Mouse (Mus musculus): ENCODE results near the gene Ankfn1. TPM values are rescaled to one million over a fixed set of nuclear protein-coding genes. Genes with fewer than 3 reads are reported as not detected.

Gene Ankfn1
- not detected in 2 replicates for total RNA-seq (2014; fragmentation: Nextera tagmentation)
- total RNA-seq (2017): not detected in 2 replicates

DNA sequence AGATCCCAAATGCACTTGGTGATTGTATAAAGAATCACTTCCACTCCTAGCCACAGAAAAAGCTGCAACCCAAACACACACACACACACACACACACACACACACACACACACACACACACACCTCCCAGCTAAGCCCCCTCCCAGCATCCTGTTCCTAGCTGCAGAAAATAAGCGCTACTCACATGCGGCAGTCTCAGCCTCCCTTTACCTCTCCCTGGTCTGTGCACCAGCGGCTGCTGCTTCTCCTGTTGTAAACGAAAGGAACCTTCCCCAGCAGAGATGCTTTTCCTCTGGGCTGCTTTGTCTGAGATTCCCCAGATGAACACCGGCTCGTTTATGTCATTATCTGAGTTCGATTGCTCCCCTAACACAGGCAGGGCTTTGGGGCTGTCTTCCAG is at the start of gene Ankfn1:
Gene Ankfn1 (minus strand): TSS at position 223 of the 400 bp plus-strand sequence.
- ATAC-seq (replicated peaks; ENCODE audit: poor library complexity, severe bottlenecking): no peak

DNA sequence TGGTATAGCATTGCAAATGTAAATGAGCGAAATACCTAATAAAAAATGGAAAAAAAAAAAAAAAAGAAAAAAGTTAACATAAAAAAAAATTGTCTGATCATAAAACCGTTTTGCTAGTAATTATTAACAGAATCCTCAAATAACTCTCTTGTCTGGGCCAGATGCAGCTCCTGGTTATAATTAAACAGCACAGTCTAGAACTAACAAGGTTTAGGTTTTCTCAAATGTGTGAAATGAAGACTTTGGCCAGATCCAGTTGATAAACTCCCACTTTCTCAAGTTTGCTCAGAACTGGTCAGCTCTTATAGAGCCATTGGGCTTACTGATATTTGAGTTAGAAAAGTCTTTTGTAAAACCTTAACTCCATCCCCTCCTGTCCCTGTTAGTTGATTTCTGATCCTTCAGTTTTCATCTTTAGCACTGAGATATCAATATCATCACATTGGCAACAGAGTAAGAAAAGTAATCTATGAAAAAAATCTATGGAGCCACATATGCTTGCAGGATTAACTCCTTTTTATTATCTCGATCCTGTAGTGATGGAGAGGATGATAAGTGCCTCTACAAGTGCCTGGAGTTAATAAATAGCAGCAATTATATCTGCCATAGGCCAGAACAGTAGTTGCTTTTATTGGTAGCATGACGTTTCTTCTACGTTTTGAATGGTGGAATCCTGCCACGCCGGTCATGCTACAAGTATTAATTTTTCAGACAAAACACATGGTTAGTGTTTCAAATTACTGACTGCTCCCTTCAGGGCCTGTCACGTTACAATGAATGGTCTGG is 46.4 kb upstream of the Ankfn1 start:
- ATAC-seq (replicated peaks; ENCODE audit: poor library complexity, severe bottlenecking): no peak

DNA sequence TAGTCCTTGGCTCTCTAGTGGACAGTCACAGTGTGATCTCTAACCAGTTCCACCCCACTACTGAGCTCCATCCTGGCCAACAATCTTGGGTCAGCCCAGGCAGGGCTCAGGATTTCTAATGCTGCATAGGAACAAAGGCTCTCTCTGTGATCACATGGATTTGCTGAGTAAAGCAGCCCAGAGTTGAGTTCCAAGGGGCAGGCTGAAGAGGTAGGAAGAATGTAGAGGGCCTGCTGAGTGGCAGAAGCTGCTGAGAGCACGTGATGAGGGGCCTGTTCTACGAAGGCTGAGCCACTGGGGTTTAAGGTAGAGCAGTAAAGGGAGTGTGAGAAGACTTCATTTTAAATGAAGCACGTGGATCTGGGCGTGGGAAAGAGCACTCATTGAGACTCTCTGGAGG is 41.1 kb upstream of the Ankfn1 start:
- ATAC-seq (replicated peaks; ENCODE audit: poor library complexity, severe bottlenecking): no peak

DNA sequence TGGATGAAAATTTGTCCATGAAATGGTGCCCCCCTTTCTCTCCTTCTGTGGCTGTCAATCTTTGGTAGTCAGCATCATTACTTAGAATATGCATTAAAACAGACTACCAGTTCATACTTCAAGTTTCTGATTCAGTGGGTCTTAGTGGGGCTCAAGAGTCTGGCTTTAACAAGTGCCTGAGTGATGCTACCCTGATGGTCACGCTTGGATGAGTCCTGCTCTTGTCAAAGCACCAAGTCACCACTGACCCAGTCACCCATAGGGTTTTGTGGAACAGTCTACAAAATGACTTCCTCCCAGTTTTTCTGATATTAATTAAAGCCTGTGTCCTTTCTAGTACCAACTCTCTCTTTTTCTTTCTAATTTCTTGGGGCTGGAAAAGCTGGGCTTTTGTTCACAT is 34.0 kb upstream of the Ankfn1 start:
- ATAC-seq (replicated peaks; ENCODE audit: poor library complexity, severe bottlenecking): no peak

DNA sequence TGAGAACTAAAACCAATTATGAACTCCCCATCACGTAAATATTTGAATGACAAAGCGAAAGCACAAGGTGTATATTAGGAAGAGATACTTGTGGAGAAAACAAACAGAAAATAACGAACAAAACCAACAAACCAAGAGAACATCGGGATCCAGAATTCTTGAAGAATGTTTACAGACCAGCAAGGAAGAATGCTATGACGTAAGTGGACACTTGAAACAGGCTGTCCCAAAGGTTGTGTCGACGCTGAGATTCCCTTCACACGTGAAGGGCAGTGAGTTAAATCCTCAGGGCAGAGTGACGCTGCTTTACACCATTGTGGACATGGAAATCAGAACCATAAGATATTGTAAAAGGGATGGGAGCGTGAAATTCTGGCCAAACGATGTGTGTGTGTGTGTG is 30.5 kb upstream of the Ankfn1 start:
- no peak for ATAC-seq (replicated peaks; ENCODE audit: poor library complexity, severe bottlenecking)

DNA sequence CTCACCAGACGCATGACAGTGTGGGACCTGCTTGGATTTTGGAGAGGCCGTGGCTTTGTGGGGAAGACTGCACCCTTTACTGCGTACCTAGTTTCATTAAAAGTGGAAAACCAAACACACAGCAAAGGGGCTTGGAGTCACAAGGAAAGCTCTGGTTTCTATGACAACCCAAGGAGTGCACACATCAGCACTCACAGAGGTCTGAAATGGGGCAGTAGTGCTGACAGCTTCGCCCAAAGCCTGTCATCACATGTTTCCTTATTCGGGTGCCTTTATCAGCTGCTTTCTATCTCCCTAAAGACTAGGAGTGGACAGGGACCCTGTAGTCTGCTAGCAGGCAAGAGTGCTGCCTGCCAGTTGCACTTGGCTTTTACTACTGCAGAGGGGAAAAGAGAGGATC is 27.4 kb upstream of the Ankfn1 start:
- ATAC-seq (replicated peaks; ENCODE audit: poor library complexity, severe bottlenecking): no peak

DNA sequence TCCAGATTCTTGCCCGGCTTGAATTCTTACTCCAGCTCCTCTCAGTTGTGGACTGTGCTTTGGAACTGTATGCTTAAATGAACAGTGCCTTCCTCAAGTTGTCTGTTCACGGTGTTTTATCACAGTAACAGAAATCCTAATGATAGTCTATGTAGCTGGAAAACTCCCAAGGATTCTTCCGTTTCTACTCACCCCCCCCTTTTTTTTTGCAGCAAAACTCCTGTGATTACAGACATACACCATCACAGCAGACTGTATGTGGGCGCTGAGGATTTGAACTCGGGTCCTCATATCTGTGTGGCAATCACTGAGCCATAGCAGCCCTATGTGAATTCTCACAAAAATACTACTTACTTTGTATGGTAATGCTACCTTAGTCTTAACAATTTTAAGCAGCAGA is 26.5 kb upstream of the Ankfn1 start:
- no peak for ATAC-seq (replicated peaks; ENCODE audit: poor library complexity, severe bottlenecking)

DNA sequence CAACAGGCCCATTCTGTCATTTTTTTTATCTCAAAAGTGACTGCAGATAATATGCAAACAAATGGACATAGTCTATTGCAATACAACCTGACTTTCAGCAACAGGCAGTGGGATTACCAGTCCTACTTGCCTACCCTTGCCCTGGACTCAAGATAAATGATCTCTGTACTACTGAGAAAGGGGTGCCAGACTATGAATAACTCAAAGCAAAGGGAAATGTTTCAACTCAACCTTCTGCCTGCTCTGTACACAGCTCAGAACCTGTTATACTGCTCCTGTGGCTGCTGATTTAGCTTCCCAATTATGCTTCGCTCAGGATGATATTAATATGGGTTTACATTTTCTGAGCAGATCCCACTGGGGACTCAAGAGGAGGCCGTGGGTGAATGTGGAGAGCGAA is 15.3 kb upstream of the Ankfn1 start:
- no peak for ATAC-seq (replicated peaks; ENCODE audit: poor library complexity, severe bottlenecking)

DNA sequence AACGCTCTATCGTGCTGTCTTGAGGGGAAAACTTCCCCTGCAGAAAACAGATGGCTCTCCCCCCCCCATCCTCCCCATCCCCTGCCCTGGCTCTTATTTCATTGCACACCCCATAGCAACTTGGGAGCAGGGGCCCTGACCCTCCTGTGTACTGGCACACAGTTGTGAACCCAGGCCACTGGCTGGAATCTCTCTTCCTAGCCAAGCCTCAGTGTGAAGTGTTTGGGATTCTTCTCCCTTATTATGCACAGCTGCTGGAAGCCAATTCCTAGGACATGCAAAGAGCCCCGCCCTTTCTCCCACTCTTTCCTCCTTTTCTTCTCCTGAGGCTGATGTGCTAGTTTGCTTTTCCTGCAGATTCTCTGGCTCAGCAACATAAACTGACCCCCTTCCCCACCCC is 1.4 kb downstream of the Ankfn1 start:
- ATAC-seq (replicated peaks; ENCODE audit: poor library complexity, severe bottlenecking): no peak

DNA sequence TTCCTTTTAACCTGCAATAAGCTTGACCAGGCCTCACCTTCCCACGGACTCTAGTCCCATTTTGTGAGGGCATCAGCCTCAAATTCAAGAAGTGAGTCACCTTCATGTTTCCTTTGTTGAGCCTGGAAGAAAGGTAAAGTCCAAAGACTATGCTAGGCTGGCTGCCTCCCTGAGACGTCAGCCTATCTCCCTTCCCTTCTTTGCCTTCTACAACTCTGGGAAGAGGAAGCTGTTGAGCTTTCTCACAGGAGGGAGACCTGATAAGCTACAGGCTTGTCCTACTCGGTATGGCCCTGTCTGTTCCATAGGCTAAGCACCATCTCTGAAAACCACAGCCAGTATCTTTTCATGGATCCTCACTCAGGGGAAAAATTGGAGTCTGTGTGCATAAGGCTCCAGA is 2.5 kb downstream of the Ankfn1 start:
- ATAC-seq (replicated peaks; ENCODE audit: poor library complexity, severe bottlenecking): no peak

DNA sequence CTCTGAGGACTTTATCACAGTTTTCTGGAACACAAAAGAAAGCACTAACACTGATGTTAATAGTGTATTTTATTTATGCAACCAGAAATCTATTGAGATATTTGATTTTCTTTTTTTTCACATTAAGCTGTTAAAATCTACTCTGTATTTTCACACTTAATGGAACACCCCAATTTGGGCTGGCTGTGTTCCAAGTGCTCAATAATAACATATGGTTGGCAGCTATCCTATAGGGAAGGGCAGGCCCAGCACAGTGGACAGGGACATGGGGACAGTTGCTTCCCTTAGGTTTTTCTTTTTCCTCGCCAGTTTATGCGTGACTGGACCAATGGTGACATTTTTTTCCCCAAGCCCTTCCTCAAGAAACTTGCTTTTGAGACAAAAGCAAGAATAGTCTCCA is 4.5 kb downstream of the Ankfn1 start:
- ATAC-seq (replicated peaks; ENCODE audit: poor library complexity, severe bottlenecking): no peak

DNA sequence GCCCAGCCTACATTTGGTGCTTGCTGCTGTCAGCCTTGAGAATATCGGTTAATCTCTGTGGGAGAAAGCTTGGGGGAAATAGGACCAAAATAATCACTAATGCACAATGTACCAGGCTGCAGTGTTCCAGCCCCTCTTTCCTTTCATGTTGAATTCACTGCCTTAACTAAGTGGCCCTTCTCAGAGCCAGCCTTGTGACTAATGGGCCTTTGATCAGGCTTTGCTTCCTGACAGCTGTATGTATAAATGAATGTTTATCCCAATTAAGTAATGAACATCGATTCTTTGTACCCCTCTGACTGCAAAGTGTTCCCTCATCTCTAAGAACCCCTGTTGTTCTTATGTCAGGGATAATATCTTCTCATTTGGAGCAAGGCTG is 11.7 kb downstream of the Ankfn1 start:
- no peak for ATAC-seq (replicated peaks; ENCODE audit: poor library complexity, severe bottlenecking)

DNA sequence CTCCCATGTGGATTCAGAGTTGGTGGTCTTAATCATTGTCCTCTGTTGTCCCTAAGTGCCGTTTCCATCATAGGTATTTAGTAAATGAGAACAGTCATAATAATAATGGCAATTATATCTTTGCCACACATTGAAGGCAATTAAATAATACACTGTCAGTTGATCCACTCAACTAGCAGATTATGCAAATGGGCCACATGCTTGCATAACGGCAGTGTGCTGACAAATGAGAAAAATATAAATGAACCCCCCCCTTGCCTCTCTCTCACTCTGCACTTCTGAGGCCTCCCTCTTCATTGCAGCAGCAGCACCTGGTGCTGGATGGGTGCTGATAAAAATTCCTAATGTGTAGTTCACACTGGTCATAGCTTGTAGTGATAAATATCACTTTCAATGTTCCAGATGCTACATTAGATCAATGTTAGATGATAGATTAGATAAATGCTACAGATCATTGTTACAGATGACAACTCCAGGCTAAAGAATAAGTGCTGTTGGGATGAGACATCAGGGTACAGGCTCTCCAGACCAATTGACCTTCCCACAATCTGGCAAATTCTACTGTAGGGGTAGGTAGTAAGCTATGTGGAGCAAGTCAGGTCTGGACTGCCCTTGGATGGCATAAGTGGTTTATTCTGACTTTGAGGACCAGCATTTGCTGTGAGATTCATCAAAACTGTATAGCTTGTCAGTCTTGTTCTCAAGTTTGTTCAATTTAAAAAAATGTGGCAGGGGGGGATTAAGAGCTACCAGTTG is 12.3 kb downstream of the Ankfn1 start:
- ATAC-seq (replicated peaks; ENCODE audit: poor library complexity, severe bottlenecking): no peak

DNA sequence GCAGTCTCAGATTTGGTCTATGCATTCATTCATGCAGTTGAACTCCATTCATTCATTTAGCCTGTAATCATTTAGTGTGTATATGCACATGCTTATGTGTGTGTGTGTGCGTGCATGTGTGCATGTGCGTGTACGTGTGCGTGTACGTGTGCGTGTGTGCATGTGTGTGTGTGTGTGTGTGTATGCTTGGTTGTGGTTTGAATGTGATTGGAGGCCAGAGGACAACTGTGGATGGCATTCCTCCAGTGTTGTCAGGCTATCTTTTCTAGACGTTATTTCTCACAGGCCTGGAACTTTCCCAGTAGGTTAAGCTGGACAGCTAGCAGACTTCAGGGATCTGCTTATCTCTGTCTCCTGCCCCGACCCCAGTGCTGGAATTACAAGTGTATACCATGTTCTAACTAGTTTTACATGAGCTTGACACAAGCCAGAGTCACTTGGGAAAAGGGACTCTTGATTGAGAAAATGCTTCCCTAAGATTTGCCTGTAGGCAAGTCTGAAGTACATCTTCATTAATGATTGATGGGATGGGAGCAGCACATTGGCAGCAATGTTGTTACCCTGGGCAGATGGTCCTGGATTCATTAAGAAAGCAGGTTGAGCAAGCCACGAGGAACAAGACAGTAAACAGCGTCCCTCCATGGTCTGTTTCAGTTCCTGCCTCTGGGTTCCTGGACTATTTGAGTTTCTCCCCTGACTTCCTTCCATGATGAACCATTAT is 43.3 kb downstream of the Ankfn1 start:
- no peak for ATAC-seq (replicated peaks; ENCODE audit: poor library complexity, severe bottlenecking)

DNA sequence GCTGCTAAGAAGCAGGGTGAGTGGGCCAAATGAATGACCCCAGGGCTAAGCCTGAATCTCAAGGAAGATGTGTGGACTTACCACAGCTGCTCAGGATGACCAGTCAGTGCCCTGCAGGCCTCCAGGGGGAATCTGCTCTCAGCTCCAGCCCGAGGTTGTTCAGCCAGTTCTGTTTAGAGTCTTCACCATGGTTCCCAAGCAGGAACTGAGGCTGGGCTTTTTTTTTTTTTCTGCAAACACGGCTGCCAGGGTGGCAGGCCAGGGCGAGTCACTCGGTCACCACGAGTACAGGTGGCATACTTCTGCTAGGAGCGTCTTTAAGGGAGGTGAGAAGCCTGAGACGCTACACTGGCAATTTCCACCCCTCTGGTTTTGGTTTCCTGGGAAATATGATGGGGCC is 43.9 kb downstream of the Ankfn1 start:
- ATAC-seq (replicated peaks; ENCODE audit: poor library complexity, severe bottlenecking): no peak

DNA sequence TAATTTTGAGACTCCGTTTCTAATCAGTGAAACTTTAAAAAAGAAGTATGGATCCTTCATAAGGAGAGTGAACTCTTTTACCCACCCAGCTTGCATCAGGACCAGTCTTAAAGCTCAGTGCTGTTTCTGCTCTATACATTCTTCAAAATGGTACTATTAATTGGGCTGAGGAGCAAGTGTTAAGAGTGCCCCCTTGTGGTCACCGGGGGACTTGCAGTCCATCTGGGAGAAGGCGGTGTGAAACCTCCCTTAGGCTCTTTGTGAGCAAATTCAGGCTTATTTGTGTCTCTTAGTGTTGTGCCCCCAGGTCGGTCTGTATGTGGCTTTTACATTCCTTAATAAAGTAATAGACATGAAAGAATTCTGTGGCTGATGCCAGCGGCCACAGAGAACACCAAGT is 56.6 kb downstream of the Ankfn1 start:
- peak; percentile 67 for ATAC-seq (replicated peaks; ENCODE audit: poor library complexity, severe bottlenecking)

DNA sequence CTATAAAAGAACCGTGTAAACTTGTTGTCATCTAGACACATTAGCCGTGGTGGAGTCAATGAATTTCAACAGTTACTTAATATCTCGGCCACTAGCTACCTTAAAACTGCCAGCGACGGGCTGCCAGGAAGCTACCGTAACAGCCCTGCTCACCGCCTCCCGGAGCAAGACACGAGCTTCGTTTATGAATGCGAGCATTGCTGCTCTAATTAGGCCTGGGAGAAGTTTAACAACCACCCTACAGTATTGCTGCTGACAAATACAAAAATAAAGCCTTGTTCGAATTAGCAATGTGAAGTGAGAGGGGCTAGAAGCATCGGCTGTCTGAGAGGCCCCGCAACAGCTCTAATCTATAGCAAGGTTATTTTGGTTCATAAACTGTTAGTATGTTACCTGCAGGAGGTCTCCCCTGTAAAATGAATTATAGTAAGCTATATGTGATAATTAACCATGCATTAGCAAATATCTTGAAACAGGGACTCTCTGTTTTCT is 58.9 kb downstream of the Ankfn1 start:
- no peak for ATAC-seq (replicated peaks; ENCODE audit: poor library complexity, severe bottlenecking)

DNA sequence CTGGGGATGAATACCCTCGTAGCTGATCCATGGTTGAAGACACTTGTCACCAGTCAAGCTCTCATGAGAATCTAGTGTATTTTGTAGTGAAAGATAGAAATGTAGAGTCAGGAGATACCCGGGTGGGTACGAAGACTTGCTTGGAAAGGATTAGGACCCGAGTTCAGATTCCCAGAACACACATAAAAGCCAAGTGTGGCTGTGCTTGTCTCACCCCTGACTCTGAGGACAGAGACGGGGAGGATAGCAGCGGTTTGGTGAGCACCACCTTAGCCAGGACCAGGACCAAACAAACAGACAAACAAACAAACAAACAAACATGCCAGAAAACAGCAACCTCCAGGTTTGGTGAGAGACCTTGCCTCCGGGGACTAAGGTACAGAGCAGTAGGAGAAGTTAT is 61.1 kb downstream of the Ankfn1 start:
- no peak for ATAC-seq (replicated peaks; ENCODE audit: poor library complexity, severe bottlenecking)

DNA sequence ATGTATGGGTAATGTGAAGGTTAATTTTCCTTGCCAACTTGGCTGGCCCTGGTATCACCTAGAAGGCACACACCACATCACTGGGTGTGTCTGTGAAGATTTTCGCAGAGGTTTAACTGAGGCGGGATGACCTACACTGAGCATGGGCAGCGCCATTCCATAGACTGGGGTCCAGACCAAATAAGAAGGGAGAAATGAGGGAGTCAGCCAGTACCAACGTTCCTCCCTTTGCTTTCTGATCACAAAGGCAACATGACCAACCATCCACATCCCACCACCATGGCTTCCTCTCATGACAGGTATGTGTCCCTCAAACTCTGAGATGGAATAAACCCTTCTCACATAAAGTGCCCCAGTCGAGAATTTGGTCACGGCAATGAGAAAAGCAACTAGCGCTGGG is 68.9 kb downstream of the Ankfn1 start:
- ATAC-seq (replicated peaks; ENCODE audit: poor library complexity, severe bottlenecking): no peak

DNA sequence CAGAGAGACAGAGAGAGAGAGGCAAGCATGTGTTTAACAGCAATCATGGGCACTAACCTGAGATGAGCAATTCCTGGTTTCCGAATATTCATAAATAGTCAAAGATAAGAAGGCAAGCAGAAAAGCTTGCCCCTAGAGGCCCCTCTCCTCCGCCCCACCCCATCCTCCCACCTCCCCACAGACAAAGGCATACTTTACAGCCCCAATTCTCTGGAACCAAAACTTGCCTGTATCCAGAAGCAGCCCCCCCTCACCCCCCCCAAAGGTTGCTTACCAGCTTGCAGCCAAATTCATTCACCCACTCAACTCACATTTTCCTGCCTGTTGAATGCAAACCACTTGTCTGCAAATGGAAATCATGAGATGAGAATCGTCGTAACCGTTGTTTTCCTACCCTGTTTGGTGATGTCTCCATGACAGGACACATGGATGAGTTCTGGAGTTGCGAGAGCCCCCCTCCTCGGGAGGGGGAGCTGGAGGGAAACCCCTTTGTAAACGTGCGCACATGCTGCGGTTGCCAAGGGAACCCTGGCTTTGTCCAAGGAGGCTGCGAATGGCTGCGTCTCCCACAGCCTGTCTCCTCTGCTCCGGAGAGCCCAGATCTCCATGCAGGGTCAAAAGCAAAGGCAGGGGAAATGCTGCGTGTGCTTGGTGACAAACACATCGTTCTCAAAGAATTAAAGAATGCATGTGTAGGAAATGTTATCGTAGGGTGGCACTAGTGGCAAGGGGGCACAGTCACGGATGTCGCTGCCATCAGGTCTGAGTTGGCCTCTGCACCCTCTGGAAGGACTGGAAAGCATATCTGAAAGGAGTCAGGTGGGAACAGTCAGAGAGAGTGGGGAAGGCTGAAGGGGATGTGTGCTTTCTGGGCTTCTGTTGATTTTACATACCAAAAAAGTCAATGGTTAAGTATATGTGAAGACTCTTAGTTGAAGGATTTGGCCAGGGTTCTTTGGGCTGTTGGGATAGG is 80.7 kb downstream of the Ankfn1 start:
- ATAC-seq (replicated peaks; ENCODE audit: poor library complexity, severe bottlenecking): no peak

Measured in granulocyte monocyte progenitor cell, adult 5-6 weeks (primary cell).